Mouse (Mus musculus): ENCODE results near the gene Syt16. TPM values are rescaled to one million over a fixed set of nuclear protein-coding genes. Genes with fewer than 3 reads are reported as not detected.

Gene Syt16
- total RNA-seq, 1 experiment, result 0.22 TPM

- H3K9ac ChIP-seq (ENCODE audit: insufficient read depth, low read depth, low read length, poor library complexity, severe bottlenecking), result no peak overlapping the region
- DNase-seq (ENCODE audit: low read depth, low spot score), result no peak
- H3K27ac ChIP-seq (ENCODE audit: insufficient read depth, low read depth, low read length, poor library complexity, severe bottlenecking), result no peak overlapping the region
- no peaks in the 10 kb centered on the region for H3K36me3 ChIP-seq (ENCODE audit: control insufficient read depth, insufficient read depth, low read length, poor library complexity, severe bottlenecking)
- no peak overlapping the region for H3K4me3 ChIP-seq (ENCODE audit: insufficient read depth in 1 of 2, low read depth in 1 of 2, low read length in 2 of 2, poor library complexity in 1 of 2, severe bottlenecking in 1 of 2)
- no peaks in the 10 kb centered on the region for H3K9me3 ChIP-seq (ENCODE audit: control insufficient read depth, insufficient read depth, low read depth, low read length)
- TF ChIP-seq MAFK (IDR thresholded peaks at IDR 0.05; ENCODE audit: insufficient read depth, low read depth, low read length), result no peak
- no peaks in the 10 kb centered on the region for H3K4me1 ChIP-seq (ENCODE audit: control insufficient read depth in 2 of 2, insufficient read depth in 2 of 2, low read length in 2 of 2, poor library complexity in 1 of 2)
- in situ Hi-C loops (cut with MboI; ENCODE audit: low sequenced_read_pairs in 2 of 2, unreplicated experiment in 2 of 2), result no loop called here
These were observed 223.2 kb downstream of the Syt16 start for GRCm38 (mm10) chr12:74220651-74221050.

GRCm38 (mm10) chr12:74230808-74231207 is 233.3 kb downstream of the Syt16 start:
- no peak for DNase-seq (ENCODE audit: low read depth, low spot score)
- TF ChIP-seq ZC3H11A (IDR thresholded peaks at IDR 0.05; ENCODE audit: borderline replicate concordance, low read depth, low read length) (no peak), CHD2 (IDR thresholded peaks at IDR 0.05; ENCODE audit: low read depth, low read length) (no peak), MAFK (IDR thresholded peaks at IDR 0.05; ENCODE audit: insufficient read depth, low read depth, low read length) (no peak), HCFC1 (IDR thresholded peaks at IDR 0.05; ENCODE audit: borderline replicate concordance, insufficient read depth, low read length) (no peak), ZNF384 (IDR thresholded peaks at IDR 0.05; ENCODE audit: low read depth, low read length) (no peak)
- no peak overlapping the region for H3K27ac ChIP-seq (ENCODE audit: insufficient read depth, low read depth, low read length, poor library complexity, severe bottlenecking)
- H3K9me3 ChIP-seq (ENCODE audit: control insufficient read depth, insufficient read depth, low read depth, low read length), result no peaks in the 10 kb centered on the region
- in situ Hi-C loops (cut with MboI; ENCODE audit: low sequenced_read_pairs in 2 of 2, unreplicated experiment in 2 of 2), result no loop called here
- H3K9ac ChIP-seq (ENCODE audit: insufficient read depth, low read depth, low read length, poor library complexity, severe bottlenecking), result no peak overlapping the region
- H3K4me1 ChIP-seq (ENCODE audit: control insufficient read depth in 2 of 2, insufficient read depth in 2 of 2, low read length in 2 of 2, poor library complexity in 1 of 2), result no peaks in the 10 kb centered on the region
- no peaks in the 10 kb centered on the region for H3K36me3 ChIP-seq (ENCODE audit: control insufficient read depth, insufficient read depth, low read length, poor library complexity, severe bottlenecking)
- no peak overlapping the region for H3K4me3 ChIP-seq (ENCODE audit: insufficient read depth in 1 of 2, low read depth in 1 of 2, low read length in 2 of 2, poor library complexity in 1 of 2, severe bottlenecking in 1 of 2)

GRCm38 (mm10) chr12:74232845-74233244 is 235.4 kb downstream of the Syt16 start:
- Histone ChIP-seq H3K9ac (ENCODE audit: insufficient read depth, low read depth, low read length, poor library complexity, severe bottlenecking) (no peak overlapping the region), H3K4me3 (ENCODE audit: insufficient read depth in 1 of 2, low read depth in 1 of 2, low read length in 2 of 2, poor library complexity in 1 of 2, severe bottlenecking in 1 of 2) (no peak overlapping the region), H3K27ac (ENCODE audit: insufficient read depth, low read depth, low read length, poor library complexity, severe bottlenecking) (no peak overlapping the region), H3K4me1 (ENCODE audit: control insufficient read depth in 2 of 2, insufficient read depth in 2 of 2, low read length in 2 of 2, poor library complexity in 1 of 2) (no peaks in the 10 kb centered on the region), H3K9me3 (ENCODE audit: control insufficient read depth, insufficient read depth, low read depth, low read length) (no peaks in the 10 kb centered on the region), H3K36me3 (ENCODE audit: control insufficient read depth, insufficient read depth, low read length, poor library complexity, severe bottlenecking) (no peaks in the 10 kb centered on the region)
- no peak for TF ChIP-seq ZNF384 (IDR thresholded peaks at IDR 0.05; ENCODE audit: low read depth, low read length)
- TF ChIP-seq ZC3H11A (IDR thresholded peaks at IDR 0.05; ENCODE audit: borderline replicate concordance, low read depth, low read length), result no peak
- no peak for TF ChIP-seq CHD2 (IDR thresholded peaks at IDR 0.05; ENCODE audit: low read depth, low read length)
- no peak for TF ChIP-seq MAFK (IDR thresholded peaks at IDR 0.05; ENCODE audit: insufficient read depth, low read depth, low read length)
- TF ChIP-seq HCFC1 (IDR thresholded peaks at IDR 0.05; ENCODE audit: borderline replicate concordance, insufficient read depth, low read length), result no peak
- in situ Hi-C loops (cut with MboI; ENCODE audit: low sequenced_read_pairs in 2 of 2, unreplicated experiment in 2 of 2), result no loop called here
- DNase-seq (ENCODE audit: low read depth, low spot score), result no peak

DNA sequence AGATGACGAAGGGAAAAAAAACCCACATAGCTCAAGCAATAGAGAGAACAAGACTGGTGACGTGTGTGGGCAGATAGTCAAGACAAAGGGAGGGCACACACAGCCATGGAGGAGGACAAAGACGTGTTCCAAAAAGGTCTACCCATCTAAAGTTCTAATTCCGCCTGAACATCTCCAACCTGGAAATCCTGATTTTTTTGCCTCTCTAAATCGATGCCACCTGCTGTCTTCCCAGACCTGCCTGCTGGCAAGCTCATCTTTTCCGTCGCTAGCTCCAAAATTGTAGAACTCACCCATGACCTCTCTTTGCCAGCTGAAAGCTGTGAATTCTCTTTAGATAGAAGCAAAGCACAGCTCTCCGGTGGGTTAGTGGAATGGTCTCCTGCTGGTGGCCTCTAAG is 238.7 kb downstream of the Syt16 start:
- Histone ChIP-seq H3K9ac (ENCODE audit: insufficient read depth, low read depth, low read length, poor library complexity, severe bottlenecking) (no peak overlapping the region), H3K4me3 (ENCODE audit: insufficient read depth in 1 of 2, low read depth in 1 of 2, low read length in 2 of 2, poor library complexity in 1 of 2, severe bottlenecking in 1 of 2) (no peak overlapping the region), H3K36me3 (ENCODE audit: control insufficient read depth, insufficient read depth, low read length, poor library complexity, severe bottlenecking) (no peaks in the 10 kb centered on the region), H3K4me1 (ENCODE audit: control insufficient read depth in 2 of 2, insufficient read depth in 2 of 2, low read length in 2 of 2, poor library complexity in 1 of 2) (no peaks in the 10 kb centered on the region), H3K9me3 (ENCODE audit: control insufficient read depth, insufficient read depth, low read depth, low read length) (no peaks in the 10 kb centered on the region), H3K27ac (ENCODE audit: insufficient read depth, low read depth, low read length, poor library complexity, severe bottlenecking) (no peak overlapping the region)
- TF ChIP-seq CHD2 (IDR thresholded peaks at IDR 0.05; ENCODE audit: low read depth, low read length) (no peak), MAFK (IDR thresholded peaks at IDR 0.05; ENCODE audit: insufficient read depth, low read depth, low read length) (no peak), ZC3H11A (IDR thresholded peaks at IDR 0.05; ENCODE audit: borderline replicate concordance, low read depth, low read length) (no peak), ZNF384 (IDR thresholded peaks at IDR 0.05; ENCODE audit: low read depth, low read length) (no peak), HCFC1 (IDR thresholded peaks at IDR 0.05; ENCODE audit: borderline replicate concordance, insufficient read depth, low read length) (no peak)
- DNase-seq (ENCODE audit: low read depth, low spot score), result no peak
- in situ Hi-C loops (cut with MboI; ENCODE audit: low sequenced_read_pairs in 2 of 2, unreplicated experiment in 2 of 2), result no loop called here

DNA sequence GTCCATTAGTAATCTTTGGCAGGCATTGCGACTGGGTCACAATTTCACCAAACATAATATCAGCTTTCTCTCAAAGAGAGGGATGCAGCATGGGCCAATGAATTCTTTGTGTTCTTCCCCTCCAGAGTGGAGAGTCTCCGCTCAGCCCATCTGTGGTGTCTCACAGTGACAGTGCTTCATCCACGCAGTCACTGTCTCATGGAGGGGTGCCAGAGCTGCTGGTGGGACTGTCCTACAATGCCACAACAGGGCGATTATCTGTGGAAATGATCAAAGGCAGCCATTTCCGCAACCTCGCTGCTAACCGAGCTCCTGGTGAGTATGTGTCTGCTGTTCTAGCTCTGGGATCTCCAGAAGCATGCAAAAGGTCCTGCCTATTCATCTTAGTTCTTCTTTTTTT is 240.6 kb downstream of the Syt16 start:
- no peak for DNase-seq (ENCODE audit: low read depth, low spot score)
- no peak overlapping the region for H3K27ac ChIP-seq (ENCODE audit: insufficient read depth, low read depth, low read length, poor library complexity, severe bottlenecking)
- no peak overlapping the region for H3K4me3 ChIP-seq (ENCODE audit: insufficient read depth in 1 of 2, low read depth in 1 of 2, low read length in 2 of 2, poor library complexity in 1 of 2, severe bottlenecking in 1 of 2)
- H3K9ac ChIP-seq (ENCODE audit: insufficient read depth, low read depth, low read length, poor library complexity, severe bottlenecking), result no peak overlapping the region
- H3K36me3 ChIP-seq (ENCODE audit: control insufficient read depth, insufficient read depth, low read length, poor library complexity, severe bottlenecking), result no peaks in the 10 kb centered on the region
- H3K4me1 ChIP-seq (ENCODE audit: control insufficient read depth in 2 of 2, insufficient read depth in 2 of 2, low read length in 2 of 2, poor library complexity in 1 of 2), result no peaks in the 10 kb centered on the region
- in situ Hi-C loops (cut with MboI; ENCODE audit: low sequenced_read_pairs in 2 of 2, unreplicated experiment in 2 of 2), result no loop called here
- no peak for TF ChIP-seq CHD2 (IDR thresholded peaks at IDR 0.05; ENCODE audit: low read depth, low read length)
- no peak for TF ChIP-seq HCFC1 (IDR thresholded peaks at IDR 0.05; ENCODE audit: borderline replicate concordance, insufficient read depth, low read length)
- no peak for TF ChIP-seq ZNF384 (IDR thresholded peaks at IDR 0.05; ENCODE audit: low read depth, low read length)
- no peak for TF ChIP-seq ZC3H11A (IDR thresholded peaks at IDR 0.05; ENCODE audit: borderline replicate concordance, low read depth, low read length)
- TF ChIP-seq MAFK (IDR thresholded peaks at IDR 0.05; ENCODE audit: insufficient read depth, low read depth, low read length), result no peak
- H3K9me3 ChIP-seq (ENCODE audit: control insufficient read depth, insufficient read depth, low read depth, low read length), result no peaks in the 10 kb centered on the region
